Mouse (Mus musculus): ENCODE measurements around the gene B4galnt3.

- TF ChIP-seq CTCF (IDR thresholded peaks at IDR 0.05; ENCODE audit: borderline replicate concordance, insufficient read depth, low read length) (no peak), POLR2A (IDR thresholded peaks at IDR 0.05; ENCODE audit: low read depth, low read length) (no peak)
These were observed 107.8 kb downstream of the B4galnt3 start for GRCm38 (mm10) chr6:120186594-120186993.
